Mouse (Mus musculus) testis, adult 2 months (tissue): Measurements from ENCODE around the gene Gm10974.

Experiments
- CTCF ChIP-seq: fragments of 200-500 bp; IDR thresholded peaks from 2 replicates; pipeline ENCODE4 v1.5.1; 2012; ENCODE audit warnings: low read depth, mild to moderate bottlenecking, inconsistent platforms, low read length, moderate library complexity; ENCODE audit not compliant: control insufficient read depth, insufficient read depth, insufficient replicate concordance
- POLR2A ChIP-seq: fragments of 200-500 bp; IDR thresholded peaks from 2 replicates; pipeline ENCODE4 v1.6.1; 2012; ENCODE audit warnings: low read depth, mild to moderate bottlenecking, inconsistent platforms, low read length, moderate library complexity; ENCODE audit not compliant: control insufficient read depth

DNA sequence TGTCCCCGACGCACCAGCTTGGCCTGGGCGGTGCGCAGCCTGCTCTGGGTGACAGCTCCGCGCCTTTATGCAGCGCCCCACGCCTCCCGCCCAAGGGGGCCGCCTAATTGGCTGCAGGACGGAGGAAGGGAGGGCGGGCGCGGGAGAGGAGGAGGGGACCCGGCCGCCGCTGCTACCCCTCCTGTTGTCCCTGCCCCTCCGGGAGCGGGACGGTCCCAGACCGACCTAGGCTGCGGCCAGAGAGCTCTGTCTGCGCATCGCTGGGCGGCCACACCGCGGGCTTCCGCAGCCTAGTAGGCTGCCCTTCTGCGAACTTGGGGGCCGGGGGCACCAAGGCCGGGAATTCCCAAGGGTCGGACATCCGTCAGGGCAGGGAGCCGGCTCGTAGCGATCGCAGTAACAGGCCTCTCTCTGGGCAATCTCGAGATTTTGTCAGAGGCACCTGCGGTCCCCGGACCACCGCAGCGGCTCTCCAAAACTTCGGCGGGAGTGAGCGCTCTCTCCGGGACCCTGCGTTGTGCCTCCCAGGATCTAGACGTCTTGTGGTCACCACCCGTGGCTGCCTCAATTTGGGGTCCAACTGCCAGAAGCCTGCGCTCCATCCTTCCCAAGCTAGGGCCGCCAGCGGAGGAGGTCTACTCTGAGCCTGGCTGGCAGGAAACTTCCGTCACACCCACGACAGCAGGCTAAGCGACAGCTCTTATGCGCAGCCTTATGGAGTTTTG, 61.9 kb downstream of the Gm10974 start, which contains the start of gene Aldh1a3:
- TF ChIP-seq POLR2A (0 out of 2 replicates have a peak, but pooled peaks have one; percentile 27), CTCF (no peak)
